Comparison of ENCODE assay signal across 8 mouse cellular contexts in the genomic region with DNA sequence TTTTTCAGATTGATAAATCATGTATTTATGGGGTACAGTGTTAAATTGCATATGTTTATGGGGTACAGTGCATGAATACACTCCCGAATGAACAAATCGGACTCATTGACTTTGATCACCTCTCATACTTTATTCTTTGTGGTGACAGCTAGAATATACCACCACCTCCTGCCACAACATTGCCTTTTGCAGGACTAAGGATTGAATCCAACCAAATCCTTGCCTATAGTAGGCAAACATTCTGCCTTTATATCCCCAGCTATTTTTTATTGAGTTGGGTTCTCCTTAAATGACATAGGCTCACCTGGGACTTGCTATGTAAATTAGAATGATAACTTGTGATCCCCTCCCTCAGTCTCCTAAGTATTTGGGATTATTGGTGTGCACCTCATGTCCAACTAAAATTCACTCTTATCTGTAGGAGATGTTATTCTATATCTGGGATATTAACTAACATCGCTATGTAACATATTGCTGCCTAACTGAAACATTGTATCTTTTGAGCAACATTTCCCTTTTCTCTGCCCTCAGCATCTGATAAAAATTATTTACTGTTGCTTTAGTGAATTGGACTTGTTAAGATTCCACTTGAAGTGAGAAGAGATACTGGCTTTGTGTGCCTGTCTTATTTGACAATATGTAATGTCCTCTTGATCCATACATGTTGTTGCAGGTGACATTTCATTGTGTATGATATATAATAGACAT. TPM values are rescaled to one million over a fixed set of nuclear protein-coding genes. Genes with fewer than 3 reads are reported as not detected.
DNase-seq lines count a peak whose midpoint lies in the region; ATAC-seq lines count a peak whose summit lies in the region.

No protein-coding gene starts in this region.

- peaks cover 11% of the 10 kb centered on the region; the same call in 1 of the 2 replicates for H3K27me3 ChIP-seq in heart, embryonic 14.5 days (ENCODE audit: control insufficient read depth, insufficient read depth, low read length)
- peaks cover 13% of the 10 kb centered on the region for H3K27me3 ChIP-seq in hindbrain, embryonic 12.5 days
- H3K27me3 ChIP-seq in midbrain, embryonic 12.5 days, result peaks cover 5% of the 10 kb centered on the region; the same call in 1 of the 2 replicates

- H3K9me3 ChIP-seq in heart, embryonic 14.5 days (ENCODE audit: control insufficient read depth, low read length), result no peaks in the 10 kb centered on the region
- H3K9me3 ChIP-seq in hindbrain, embryonic 12.5 days (replicated peaks), result no peaks in the 10 kb centered on the region
- H3K9me3 ChIP-seq in midbrain, embryonic 12.5 days, result no peaks in the 10 kb centered on the region

- 77% methylated on average over 3 of the region's 3 CpGs for WGBS in heart, embryonic 14.5 days
- WGBS in hindbrain, embryonic 12.5 days, result 86% methylated on average over 3 of the region's 3 CpGs
- WGBS in midbrain, embryonic 12.5 days, result 62% methylated on average over 3 of the region's 3 CpGs

- H3K9ac ChIP-seq in heart, embryonic 14.5 days (ENCODE audit: low read length), result peak overlapping the region; percentile 89
- peak overlapping the region; percentile 84 for H3K9ac ChIP-seq in hindbrain, embryonic 12.5 days
- peak overlapping the region; percentile 69 for H3K9ac ChIP-seq in midbrain, embryonic 12.5 days (replicated peaks)

- H3K4me2 ChIP-seq in heart, embryonic 14.5 days (ENCODE audit: low read length), result peak overlapping the region; percentile 71
- peak overlapping the region; percentile 56 for H3K4me2 ChIP-seq in hindbrain, embryonic 12.5 days (replicated peaks)
- peak overlapping the region; percentile 56 for H3K4me2 ChIP-seq in midbrain, embryonic 12.5 days (replicated peaks)

- peak overlapping the region; percentile 69 to 76; a peak in 3 of 4 replicates for H3K4me3 ChIP-seq in heart, embryonic 14.5 days (ENCODE audit: control insufficient read depth in 1 of 2, insufficient read depth in 1 of 2, low read depth in 1 of 2, low read length in 2 of 2)
- peak overlapping the region; percentile 68 for H3K4me3 ChIP-seq in hindbrain, embryonic 12.5 days
- H3K4me3 ChIP-seq in midbrain, embryonic 12.5 days, result peak overlapping the region; percentile 65

- no peaks in the 10 kb centered on the region for H3K36me3 ChIP-seq in heart, embryonic 14.5 days (ENCODE audit: control insufficient read depth, insufficient read depth, low read length)
- no peaks in the 10 kb centered on the region for H3K36me3 ChIP-seq in hindbrain, embryonic 12.5 days
- H3K36me3 ChIP-seq in midbrain, embryonic 12.5 days, result no peaks in the 10 kb centered on the region

- intact Hi-C loops in heart, postnatal 14 days (cut with DNase I), result loop anchor here (5.0 kb wide), 1 partner anchor 91 kb away; a partner anchor contains a TSS

- DNase-seq in heart, postnatal 14 days, result no peak
- peak; percentile 26 for DNase-seq in MEL-GATA-1-ER (ENCODE audit: extremely low read depth, low read depth)
- DNase-seq in adrenal gland, postnatal 10 days, result no peak
- DNase-seq in frontal cortex, postnatal 25 days (ENCODE audit: low spot score in 2 of 2), result no peak

- H3K27ac ChIP-seq in heart, embryonic 14.5 days (replicated peaks in 1 of 2; ENCODE audit: control insufficient read depth in 1 of 2, insufficient read depth in 1 of 2, low read depth in 2 of 2, low read length in 2 of 2), result peak overlapping the region; percentile 96 to 97; a peak in 3 of 4 replicates
- H3K27ac ChIP-seq in hindbrain, embryonic 12.5 days, result peak overlapping the region; percentile 94
- H3K27ac ChIP-seq in midbrain, embryonic 12.5 days (replicated peaks), result peak overlapping the region; percentile 97

- ATAC-seq in heart, embryonic 14.5 days (ENCODE audit: insufficient number of reproducible peaks, insufficient read depth, low FRiP score, low read depth), result no peak
- no peak for ATAC-seq in hindbrain, embryonic 12.5 days (ENCODE audit: low FRiP score)
- no peak for ATAC-seq in midbrain, embryonic 12.5 days (ENCODE audit: low FRiP score, low read depth)
- no peak for ATAC-seq in erythroid progenitor cell, adult 5-6 weeks (replicated peaks; ENCODE audit: low FRiP score, poor library complexity, severe bottlenecking)

- H3K4me1 ChIP-seq in heart, embryonic 14.5 days (ENCODE audit: control insufficient read depth in 2 of 2, insufficient read depth in 2 of 2, low read length in 2 of 2), result no peaks in the 10 kb centered on the region
- H3K4me1 ChIP-seq in hindbrain, embryonic 12.5 days, result peaks cover 8% of the 10 kb centered on the region; the same call in 1 of the 2 replicates
- 0 out of 2 replicates have a peak, but pooled peaks cover 8% of the 10 kb centered on the region for H3K4me1 ChIP-seq in midbrain, embryonic 12.5 days

RNA-seq across cellular contexts. Expression of a gene that starts 1.4 kb away (rescaled TPM):
- 28.0 and 30.3 TPM in 2 replicates for polyA plus RNA-seq in heart, embryonic 14.5 days (2014; fragmentation: Nextera tagmentation; extraction: Ambion mirVana)
- total RNA-seq in heart, postnatal 14 days (2021), result 10 to 100 TPM; 28.2 to 32.0 TPM
- polyA plus RNA-seq in hindbrain, embryonic 12.5 days (2016; fragmentation: Nextera tagmentation; extraction: Ambion mirVana), result 19.4 and 23.2 TPM in 2 replicates
- 18.1 and 21.4 TPM in 2 replicates for polyA plus RNA-seq in midbrain, embryonic 12.5 days (2016; fragmentation: Nextera tagmentation; extraction: Ambion mirVana)
- 75.7 and 92.6 TPM in 2 replicates for total RNA-seq in erythroid progenitor cell, adult 5-6 weeks (2015; ENCODE audit: low replicate concordance)
- 28.1 and 33.9 TPM in 2 replicates for total RNA-seq in erythroid progenitor cell, adult 5-6 weeks (2017; ENCODE audit: low replicate concordance)
- 10 to 100 TPM; 22.4 to 29.0 TPM for total RNA-seq in adrenal gland, postnatal 10 days (2021)
